Mouse (Mus musculus) C2C12 (cell line): ENCODE data around the gene Sdcbp2.

Source experiments
- CEBPB ChIP-seq: IDR thresholded peaks from one replicate; pipeline ENCODE4 v1.6.1; 2011; ENCODE audit warnings: low read depth, mild to moderate bottlenecking, control low read depth, moderate library complexity
- CTCF ChIP-seq: IDR thresholded peaks from one replicate; pipeline ENCODE4 v1.5.1; 2011; ENCODE audit not compliant: control insufficient read depth, insufficient read depth, insufficient read length
- FOSL1 ChIP-seq: IDR thresholded peaks from one replicate; pipeline ENCODE4 v1.8.0; 2011; ENCODE audit warnings: mild to moderate bottlenecking, low read length; ENCODE audit not compliant: poor library complexity, insufficient read depth, severe bottlenecking
- MAX ChIP-seq: IDR thresholded peaks from one replicate; pipeline ENCODE4 v1.6.1; 2011; ENCODE audit warnings: mild to moderate bottlenecking, control low read depth
- MYOD1 ChIP-seq: IDR thresholded peaks from one replicate; pipeline ENCODE4 v1.6.1; 2011; ENCODE audit warnings: low read depth; ENCODE audit not compliant: control insufficient read depth, insufficient read length
- MYOG ChIP-seq: IDR thresholded peaks from one replicate; pipeline ENCODE4 v1.6.1; 2011; ENCODE audit not compliant: control insufficient read depth, insufficient read length; ENCODE audit errors: extremely low read depth
- USF1 ChIP-seq: IDR thresholded peaks from one replicate; pipeline ENCODE4 v1.6.1; 2011; ENCODE audit warnings: low read depth, mild to moderate bottlenecking, control low read depth, moderate library complexity

DNA sequence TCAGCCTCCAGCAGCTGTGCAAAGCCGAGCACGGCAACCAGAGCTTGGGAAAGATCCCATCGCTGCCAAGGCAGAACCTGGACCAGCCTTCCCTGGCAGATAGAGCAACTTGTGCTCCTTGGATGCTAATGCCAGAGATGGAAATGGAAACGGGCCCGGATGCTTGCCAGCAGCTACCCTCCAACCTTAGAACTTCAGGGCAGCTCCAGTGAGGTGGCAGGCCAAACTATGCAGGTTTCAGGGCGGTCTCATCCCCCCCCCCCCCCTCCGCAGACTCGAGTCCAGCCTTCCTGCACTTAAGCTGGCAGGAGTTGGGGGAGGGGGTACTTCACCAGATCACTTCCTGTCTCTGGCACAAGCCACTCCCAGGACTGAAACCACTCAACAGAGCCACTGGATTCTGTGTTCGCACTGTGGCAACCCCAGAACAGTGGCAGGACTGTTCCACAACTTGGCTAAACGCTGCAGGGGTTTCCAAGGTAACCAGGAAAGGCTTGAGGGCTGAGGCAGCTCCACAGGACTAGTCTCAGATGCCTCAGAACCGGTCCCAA is 33.1 kb downstream of the Sdcbp2 start:
- TF ChIP-seq CTCF (no peak), USF1 (no peak), MAX (no peak), CEBPB (no peak), MYOD1 (no peak), MYOG (no peak), FOSL1 (no peak)
